Mouse (Mus musculus) inflammation-experienced regulatory T-cells (primary cell): ENCODE results near the gene H1f0. TPM values are rescaled to one million over a fixed set of nuclear protein-coding genes. Genes with fewer than 3 reads are reported as not detected.

Experiments
- polyA plus RNA-seq, 2 experiments: library from polyadenylated mRNA; unstranded; fragments of 100-300 nt; shearing (Covaris generic); gene quantifications; one replicate each; pipeline ENCODE4 v1.2.1; 2017

The H1f0 gene
- 100 to 1,000 TPM; 103 to 105 TPM for polyA plus RNA-seq

DNA sequence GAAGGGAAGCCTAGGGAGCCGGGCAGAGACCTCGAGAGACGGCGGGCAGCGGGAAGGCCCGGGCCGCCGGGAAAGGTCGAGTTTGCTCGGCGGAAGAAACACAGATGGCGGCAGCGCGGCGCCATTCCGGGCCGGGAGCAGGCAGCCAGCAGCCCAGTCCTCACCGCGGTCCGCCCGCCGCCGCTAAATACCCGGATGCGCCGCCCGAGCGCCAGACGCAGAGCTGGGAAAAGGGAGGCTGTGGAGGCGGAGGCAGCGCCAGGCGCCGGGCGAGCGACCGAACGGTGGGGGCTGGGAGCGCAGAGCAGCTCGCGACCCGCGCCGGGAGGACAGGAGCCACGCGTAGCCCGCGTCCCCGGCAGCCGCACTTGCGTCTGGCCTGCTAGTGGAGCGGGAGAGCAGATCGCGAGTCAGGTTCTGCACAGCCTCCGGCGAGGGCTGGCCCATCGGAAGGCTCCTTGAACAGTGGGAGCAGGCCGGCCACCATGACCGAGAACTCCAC is at the start of gene H1f0:
Gene H1f0, plus strand, starts transcription at position 214 of the 502 bp plus-strand sequence.

GRCm38 (mm10) chr15:79041585-79041984 is 13.3 kb downstream of the H1f0 start, which contains the start of gene Galr3:
Gene Galr3, plus strand, starts transcription at chr15:79041885.

GRCm38 (mm10) chr15:79062376-79063159 is 34.3 kb downstream of the H1f0 start, which contains the start of gene Ankrd54:
Gene Ankrd54, minus strand, starts transcription at chr15:79062893.

DNA sequence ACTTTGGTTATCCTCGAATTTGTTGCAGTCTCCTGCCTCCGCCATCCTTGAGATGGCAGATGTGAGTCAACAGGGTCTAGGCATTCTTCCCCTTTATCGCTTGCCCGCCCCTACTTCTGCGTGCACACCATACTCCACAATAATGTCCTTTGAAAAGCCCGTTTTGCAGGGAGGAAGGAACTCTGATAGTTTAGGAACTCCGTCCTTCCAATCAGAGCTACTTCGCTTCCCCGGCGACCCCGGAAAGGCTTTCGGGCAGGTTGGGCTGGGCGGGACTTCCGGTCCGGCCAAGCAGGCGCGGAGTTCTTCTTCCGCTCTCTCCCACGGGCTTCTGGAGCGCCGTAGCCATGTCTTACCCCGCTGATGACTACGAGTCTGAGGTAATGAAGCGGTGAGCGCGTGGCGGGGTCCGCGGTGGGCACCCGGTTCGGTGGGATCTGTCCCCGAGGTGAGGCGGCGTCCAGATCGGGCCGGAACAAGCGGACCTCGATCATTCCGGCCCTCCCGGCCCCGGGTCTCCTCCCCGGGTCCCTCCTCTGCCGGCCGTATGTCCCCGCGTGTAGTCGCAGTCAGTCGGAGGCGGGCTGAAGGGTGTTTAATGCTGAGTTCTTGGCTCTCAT is 46.8 kb downstream of the H1f0 start, which contains the start of gene Eif3l:
Gene Eif3l, plus strand, starts transcription at position 267 of the 620 bp plus-strand sequence.

Other genes starting within 250 kb of the H1f0 start
- gene Card10, start 225.4 kb upstream of the H1f0 start, polyA plus RNA-seq: under 1 TPM; 0.39 to 0.80 TPM
- under 1 TPM in 1 of 2 experiments, not detected in 1; 0.47 TPM for gene Cdc42ep1, start 185.8 kb upstream of the H1f0 start, polyA plus RNA-seq
- gene Lgals2, start 172.9 kb upstream of the H1f0 start, polyA plus RNA-seq: not detected
- 10 to 100 TPM; 65.1 to 85.6 TPM for gene Gga1, start 151.3 kb upstream of the H1f0 start, polyA plus RNA-seq
- gene Gm49510, start 128.8 kb upstream of the H1f0 start, polyA plus RNA-seq: 1 to 10 TPM in 1 of 2 experiments, under 1 TPM in 1; 0.51 to 2.8 TPM
- 100 to 1,000 TPM; 194 to 241 TPM for gene Sh3bp1, start 128.7 kb upstream of the H1f0 start, polyA plus RNA-seq
- 10 to 100 TPM; 27.2 to 27.9 TPM for gene Pdxp, start 114.5 kb upstream of the H1f0 start, polyA plus RNA-seq
- 100 to 1,000 TPM; 406 to 488 TPM for gene Lgals1, start 101.7 kb upstream of the H1f0 start, polyA plus RNA-seq
- gene Nol12, start 93.5 kb upstream of the H1f0 start, polyA plus RNA-seq: 10 to 100 TPM; 44.7 to 55.2 TPM
- 100 to 1,000 TPM in 1 of 2 experiments, 10 to 100 TPM in 1; 88.2 to 119 TPM for gene Triobp, start 80.7 kb upstream of the H1f0 start, polyA plus RNA-seq
- 1 to 10 TPM in 1 of 2 experiments, under 1 TPM in 1; 0.43 to 2.3 TPM for gene Galr3, start 13.4 kb downstream of the H1f0 start, polyA plus RNA-seq
- gene Ankrd54, start 34.4 kb downstream of the H1f0 start, polyA plus RNA-seq: 10 to 100 TPM; 55.1 to 58.4 TPM
- gene Eif3l, start 46.7 kb downstream of the H1f0 start, polyA plus RNA-seq: 100 to 1,000 TPM; 142 to 167 TPM
- gene Micall1, start 80.4 kb downstream of the H1f0 start, polyA plus RNA-seq: 10 to 100 TPM; 41.4 to 55.0 TPM
- 100 to 1,000 TPM; 133 to 136 TPM for gene Polr2f, start 112.6 kb downstream of the H1f0 start, polyA plus RNA-seq
- 1 to 10 TPM; 1.1 to 1.4 TPM for gene 1700088E04Rik, start 112.8 kb downstream of the H1f0 start, polyA plus RNA-seq
- gene Sox10, start 136.8 kb downstream of the H1f0 start, polyA plus RNA-seq: 1 to 10 TPM in 1 of 2 experiments, under 1 TPM in 1; 0.54 to 1.1 TPM
- 10 to 100 TPM; 34.2 to 40.0 TPM for gene Pick1, start 200.7 kb downstream of the H1f0 start, polyA plus RNA-seq
- gene Gm49486, start 200.9 kb downstream of the H1f0 start, polyA plus RNA-seq: under 1 TPM; 0.12 to 0.23 TPM
- gene Slc16a8, start 226.3 kb downstream of the H1f0 start, polyA plus RNA-seq: under 1 TPM; 0.16 to 0.86 TPM